Comparison of ENCODE assay signal across 8 mouse cellular contexts in genomic region chr12:81754651-81755050, GRCm38 (mm10). TPM values are rescaled to one million over a fixed set of nuclear protein-coding genes. Genes with fewer than 3 reads are reported as not detected.
DNase-seq lines count a peak whose midpoint lies in the region; ATAC-seq and TF ChIP-seq lines count a peak whose summit lies in the region.

No protein-coding gene starts in this region.

- H3K36me3 ChIP-seq in hindbrain, postnatal 0 days (ENCODE audit: insufficient read depth, low read length) = no peaks in the 10 kb centered on the region
- no peaks in the 10 kb centered on the region for H3K36me3 ChIP-seq in hindbrain, embryonic 13.5 days
- H3K36me3 ChIP-seq in neural tube, embryonic 15.5 days = no peaks in the 10 kb centered on the region

- H3K4me3 ChIP-seq in hindbrain, postnatal 0 days (ENCODE audit: low read length) = no peak overlapping the region
- no peak overlapping the region for H3K4me3 ChIP-seq in hindbrain, embryonic 13.5 days
- no peak overlapping the region for H3K4me3 ChIP-seq in neural tube, embryonic 15.5 days (replicated peaks)

- no peak overlapping the region for H3K9ac ChIP-seq in hindbrain, postnatal 0 days (replicated peaks; ENCODE audit: low read length)
- H3K9ac ChIP-seq in hindbrain, embryonic 13.5 days = no peak overlapping the region
- no peak overlapping the region for H3K9ac ChIP-seq in neural tube, embryonic 15.5 days (replicated peaks)

- WGBS in hindbrain, postnatal 0 days = 36% methylated on average over 7 of the region's 7 CpGs
- 63% methylated on average over 7 of the region's 7 CpGs for WGBS in hindbrain, embryonic 13.5 days
- WGBS in neural tube, embryonic 15.5 days = 68% methylated on average over 7 of the region's 7 CpGs

- TF ChIP-seq CTCF in hindbrain, postnatal 0 days (IDR thresholded peaks at IDR 0.05; ENCODE audit: low read depth) = no peak

- DNase-seq in hindbrain, postnatal 0 days (ENCODE audit: low spot score) = peak; percentile 18
- DNase-seq in MEL-GATA-1-ER (ENCODE audit: extremely low read depth, low read depth) = peak; percentile 62
- peak; percentile 41 to 55 for DNase-seq in cerebellum, postnatal 14 days
- DNase-seq in lung, postnatal 10 days = peak; percentile 63
- no peak for DNase-seq in embryo, embryonic 10 days (ENCODE audit: low spot score)
- DNase-seq in thymus, postnatal 25 days = no peak

- no peak overlapping the region for H3K4me2 ChIP-seq in hindbrain, postnatal 0 days (ENCODE audit: low read depth, low read length)
- H3K4me2 ChIP-seq in hindbrain, embryonic 13.5 days = no peak overlapping the region
- no peak overlapping the region for H3K4me2 ChIP-seq in neural tube, embryonic 15.5 days

- H3K27ac ChIP-seq in hindbrain, postnatal 0 days = no peak overlapping the region
- no peak overlapping the region for H3K27ac ChIP-seq in hindbrain, embryonic 13.5 days
- H3K27ac ChIP-seq in neural tube, embryonic 15.5 days (replicated peaks) = no peak overlapping the region

- ATAC-seq in hindbrain, postnatal 0 days = no peak
- ATAC-seq in hindbrain, embryonic 13.5 days (ENCODE audit: low FRiP score) = no peak
- no peak for ATAC-seq in neural tube, embryonic 15.5 days (ENCODE audit: low FRiP score)

- H3K4me1 ChIP-seq in hindbrain, postnatal 0 days (ENCODE audit: insufficient read depth, low read length) = 0 out of 2 replicates have a peak, but pooled peaks cover 6% of the 10 kb centered on the region
- H3K4me1 ChIP-seq in hindbrain, embryonic 13.5 days (replicated peaks) = peaks cover 17% of the 10 kb centered on the region
- peaks cover 13% of the 10 kb centered on the region; the same call in 1 of the 2 replicates for H3K4me1 ChIP-seq in neural tube, embryonic 15.5 days

- H3K9me3 ChIP-seq in hindbrain, postnatal 0 days (ENCODE audit: low read length) = no peaks in the 10 kb centered on the region
- H3K9me3 ChIP-seq in hindbrain, embryonic 13.5 days = no peaks in the 10 kb centered on the region
- no peaks in the 10 kb centered on the region for H3K9me3 ChIP-seq in neural tube, embryonic 15.5 days (replicated peaks)

- H3K27me3 ChIP-seq in hindbrain, postnatal 0 days (ENCODE audit: insufficient read depth, low read length) = no peaks in the 10 kb centered on the region
- no peaks in the 10 kb centered on the region for H3K27me3 ChIP-seq in hindbrain, embryonic 13.5 days
- H3K27me3 ChIP-seq in neural tube, embryonic 15.5 days (replicated peaks) = no peaks in the 10 kb centered on the region

RNA-seq across cellular contexts. Expression of gene Map3k9, which starts 26.3 kb away (rescaled TPM):
- total RNA-seq in hindbrain, postnatal 0 days (2014; rRNA removed) = 60.1 and 61.9 TPM in 2 replicates
- polyA plus RNA-seq in hindbrain, postnatal 0 days (2015; fragmentation: Nextera tagmentation; extraction: Ambion mirVana) = 8.1 and 8.4 TPM in 2 replicates
- 8.8 TPM in 2 replicates for polyA plus RNA-seq in hindbrain, embryonic 13.5 days (2015; fragmentation: Nextera tagmentation; extraction: Ambion mirVana)
- 10.2 and 11.5 TPM in 2 replicates for polyA plus RNA-seq in neural tube, embryonic 15.5 days (2015; fragmentation: Nextera tagmentation; extraction: Ambion mirVana)

Comparison
In these comparisons a context has a peak if more than half of its experiments do, and no peak if none do; other contexts are left out.
1. DNase-seq: peak in hindbrain, postnatal 0 days (single experiment), MEL-GATA-1-ER (single experiment), cerebellum, postnatal 14 days (2 of 2) and lung, postnatal 10 days (single experiment); none in embryo, embryonic 10 days (single experiment) and thymus, postnatal 25 days (single experiment).